ENCODE assay signal across 23 mouse cellular contexts in the genomic region with DNA sequence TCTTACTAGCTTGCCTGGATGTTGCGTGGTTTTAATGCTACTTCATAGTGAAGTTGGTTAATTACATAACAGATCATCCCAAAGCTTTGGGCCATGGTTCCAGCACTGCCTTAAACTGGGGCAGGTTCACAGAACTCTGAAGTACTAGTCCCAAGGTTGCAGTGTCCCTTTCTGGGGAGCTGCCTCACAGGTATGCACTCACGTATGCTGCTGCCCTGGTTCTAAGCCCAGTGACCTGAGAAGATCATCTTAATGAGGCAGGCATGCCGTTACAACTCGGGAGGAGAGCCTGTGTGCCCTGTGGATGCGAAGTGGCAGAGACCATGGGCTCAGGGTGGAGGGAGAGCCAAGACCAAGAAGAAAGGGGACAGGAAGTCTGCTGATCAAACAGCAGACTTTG.
"Had no signal": no experiment of that assay in that cellular context is flagged by ENCODE, and none has a peak within 500 bp of the region (broad histone marks: within the 10 kb centered on the region; RNA-seq: fewer than 3 reads in every experiment).

No protein-coding gene starts in this region.

- H3K27me3 ChIP-seq: heart, embryonic 12.5 days had no signal

- DNase-seq: gastrocnemius, adult 2 months; gastrocnemius, postnatal 10 days; gastrocnemius, postnatal 25 days; heart, adult 18-20 months; heart, postnatal 10 days; heart, postnatal 4 days; layer of hippocampus, adult 9-11 months; layer of hippocampus, postnatal 36 days; left cerebral cortex, postnatal 4 days; lung, adult 18-20 months had no signal

- ATAC-seq: hindbrain, embryonic 16.5 days; inflammation-experienced regulatory T-cells, adult 6 months; intestine, embryonic 15.5 days; intestine, postnatal 0 days; liver, embryonic 12.5 days had no signal

- H3K36me3 ChIP-seq: heart, embryonic 10.5 days; heart, embryonic 12.5 days; hindbrain, embryonic 10.5 days; hindbrain, embryonic 12.5 days; intestine, embryonic 15.5 days; limb, embryonic 13.5 days; limb, embryonic 15.5 days; liver, embryonic 12.5 days had no signal

- H3K4me3 ChIP-seq: gastrocnemius, adult 2 months; heart, embryonic 10.5 days; heart, embryonic 12.5 days; hindbrain, embryonic 10.5 days; hindbrain, embryonic 12.5 days; intestine, embryonic 15.5 days; limb, embryonic 13.5 days; limb, embryonic 15.5 days; liver, embryonic 12.5 days had no signal

- H3K9ac ChIP-seq: heart, embryonic 12.5 days; hindbrain, embryonic 12.5 days; hindbrain, embryonic 14.5 days; intestine, embryonic 15.5 days; limb, embryonic 13.5 days; limb, embryonic 15.5 days; liver, embryonic 12.5 days; liver, embryonic 14.5 days had no signal

- H3K9me3 ChIP-seq: heart, embryonic 10.5 days; heart, embryonic 12.5 days; hindbrain, embryonic 10.5 days; hindbrain, embryonic 12.5 days; intestine, embryonic 15.5 days; limb, embryonic 13.5 days; limb, embryonic 15.5 days; liver, embryonic 12.5 days had no signal

- H3K4me2 ChIP-seq: heart, embryonic 12.5 days; hindbrain, embryonic 12.5 days; hindbrain, embryonic 14.5 days; intestine, embryonic 15.5 days; limb, embryonic 13.5 days; limb, embryonic 15.5 days; liver, embryonic 12.5 days had no signal

- H3K27ac ChIP-seq: gastrocnemius, adult 2 months; heart, embryonic 10.5 days; hindbrain, embryonic 10.5 days; hindbrain, embryonic 12.5 days; hindbrain, embryonic 14.5 days; intestine, embryonic 15.5 days; limb, embryonic 13.5 days; limb, embryonic 15.5 days; liver, embryonic 12.5 days; liver, embryonic 14.5 days had no signal
